15 mouse cellular contexts compared by ENCODE assay signal in the genomic region with DNA sequence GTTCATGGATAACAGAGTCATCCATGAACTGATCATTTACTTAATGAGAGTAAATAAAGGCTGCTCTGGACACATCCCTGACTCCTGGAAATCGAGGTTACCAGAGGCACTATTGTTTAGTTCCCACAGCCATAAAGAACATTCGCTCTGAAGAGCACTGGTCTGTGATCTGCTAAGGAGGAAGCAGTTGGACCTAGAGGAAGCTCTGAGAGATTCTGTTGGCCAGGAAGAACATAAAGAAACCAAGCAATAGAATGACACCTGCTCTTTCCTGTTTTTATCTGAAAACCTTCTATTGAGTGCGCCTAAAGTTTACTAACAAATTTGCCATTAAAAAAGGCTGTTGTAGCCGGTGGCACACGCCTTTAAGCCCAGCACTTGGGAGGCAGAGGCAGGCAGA.
A peak's percentile ranks its signal among the peaks of the same experiment; 100 is the strongest.
DNase-seq lines count a peak whose midpoint lies in the region; ATAC-seq and TF ChIP-seq lines count a peak whose summit lies in the region.
"Had no signal": no experiment of that assay in that cellular context is flagged by ENCODE, and none has a peak within 500 bp of the region (broad histone marks: within the 10 kb centered on the region; RNA-seq: fewer than 3 reads in every experiment).

No protein-coding gene starts in this region.

- H3K36me3 ChIP-seq in thymus, adult 2 months (ENCODE audit: control insufficient read depth, insufficient read depth, low read length): no peaks in the 10 kb centered on the region
- no peaks in the 10 kb centered on the region for H3K36me3 ChIP-seq in ES-Bruce4 (ENCODE audit: control insufficient read depth, insufficient read depth, low read length, poor library complexity, severe bottlenecking)
- H3K36me3 ChIP-seq in stomach, embryonic 16.5 days (ENCODE audit: control insufficient read depth, insufficient read depth, low read length): no peaks in the 10 kb centered on the region
- no peaks in the 10 kb centered on the region for H3K36me3 ChIP-seq in forebrain, embryonic 13.5 days (ENCODE audit: poor library complexity, severe bottlenecking)
- H3K36me3 ChIP-seq: heart, embryonic 15.5 days; midbrain, embryonic 13.5 days; neural tube, embryonic 13.5 days had no signal

- TF ChIP-seq CTCF in thymus, adult 2 months (IDR thresholded peaks at IDR 0.05; ENCODE audit: borderline replicate concordance, control insufficient read depth, extremely low read depth, insufficient read depth, low read length, poor library complexity): no peak
- no peak for TF ChIP-seq CTCF in ES-Bruce4 (IDR thresholded peaks at IDR 0.05; ENCODE audit: low read depth, low read length)

- 3% methylated on average over 5 of the region's 5 CpGs for WGBS in thymus, adult 2 months
- 69% methylated on average over 5 of the region's 5 CpGs for WGBS in stomach, embryonic 16.5 days
- 75% methylated on average over 5 of the region's 5 CpGs for WGBS in forebrain, embryonic 13.5 days

- peak overlapping the region; percentile 97 for H3K27ac ChIP-seq in thymus, adult 2 months (ENCODE audit: control insufficient read depth, insufficient read depth, low read length)
- H3K27ac ChIP-seq in ES-Bruce4 (ENCODE audit: insufficient read depth, low read length): peak overlapping the region; percentile 43; the same call in 1 of the 2 replicates
- H3K27ac ChIP-seq in stomach, embryonic 16.5 days (ENCODE audit: low read length): peak overlapping the region; percentile 56; the same call in 1 of the 2 replicates
- no peak overlapping the region for H3K27ac ChIP-seq in forebrain, embryonic 13.5 days
- H3K27ac ChIP-seq: forebrain, embryonic 12.5 days; heart, embryonic 15.5 days; limb, embryonic 13.5 days; midbrain, embryonic 13.5 days; neural tube, embryonic 13.5 days had no signal

- no peak for TF ChIP-seq EP300 in ES-Bruce4 (IDR thresholded peaks at IDR 0.05; ENCODE audit: insufficient read depth, low read depth, low read length)

- ATAC-seq in inflammation-experienced regulatory T-cells, adult 6 months: peak; percentile 51
- ATAC-seq in stomach, embryonic 16.5 days (ENCODE audit: insufficient read depth, low FRiP score): no peak
- no peak for ATAC-seq in forebrain, embryonic 13.5 days
- ATAC-seq: hindbrain, embryonic 16.5 days; midbrain, embryonic 13.5 days had no signal

- H3K4me3 ChIP-seq in thymus, adult 2 months (ENCODE audit: control insufficient read depth, insufficient read depth, low read length): no peak overlapping the region
- no peak overlapping the region for H3K4me3 ChIP-seq in ES-Bruce4 (ENCODE audit: low read depth, low read length)
- no peak overlapping the region for H3K4me3 ChIP-seq in stomach, embryonic 16.5 days (replicated peaks; ENCODE audit: low read length)
- H3K4me3 ChIP-seq in forebrain, embryonic 13.5 days: no peak overlapping the region
- H3K4me3 ChIP-seq: forebrain, embryonic 12.5 days; heart, embryonic 15.5 days; limb, embryonic 13.5 days; midbrain, embryonic 13.5 days; neural tube, embryonic 13.5 days had no signal

- TF ChIP-seq POLR2A in thymus, adult 2 months (IDR thresholded peaks at IDR 0.05; ENCODE audit: control insufficient read depth, extremely low read depth, insufficient read depth, low read length, poor library complexity): no peak
- no peak for TF ChIP-seq POLR2A in ES-Bruce4 (IDR thresholded peaks at IDR 0.05; ENCODE audit: insufficient read depth, low read length)

- peaks cover 62% of the 10 kb centered on the region for H3K4me1 ChIP-seq in thymus, adult 2 months (replicated peaks; ENCODE audit: control insufficient read depth, insufficient read depth, low read length)
- H3K4me1 ChIP-seq in ES-Bruce4 (ENCODE audit: control insufficient read depth, insufficient read depth, low read length): peaks cover 8% of the 10 kb centered on the region
- H3K4me1 ChIP-seq in stomach, embryonic 16.5 days (ENCODE audit: control insufficient read depth, insufficient read depth, low read length): peaks cover 50% of the 10 kb centered on the region
- H3K4me1 ChIP-seq in forebrain, embryonic 13.5 days: peaks cover 56% of the 10 kb centered on the region

- no peak for DNase-seq in thymus, adult 2 months
- DNase-seq in thymus, postnatal 25 days: no peak
- DNase-seq in right cerebral cortex, postnatal 36 days (ENCODE audit: low spot score in 2 of 2): no peak
- DNase-seq: cerebellum, adult 18-20 months; gastrocnemius, postnatal 25 days had no signal

- no peaks in the 10 kb centered on the region for H3K9me3 ChIP-seq in ES-Bruce4 (replicated peaks; ENCODE audit: control insufficient read depth, insufficient read depth, low read length, poor library complexity, severe bottlenecking)
- no peaks in the 10 kb centered on the region for H3K9me3 ChIP-seq in stomach, embryonic 16.5 days (replicated peaks; ENCODE audit: control insufficient read depth, low read length)
- H3K9me3 ChIP-seq in forebrain, embryonic 13.5 days (replicated peaks): no peaks in the 10 kb centered on the region
- H3K9me3 ChIP-seq: forebrain, embryonic 12.5 days; heart, embryonic 15.5 days; limb, embryonic 13.5 days; midbrain, embryonic 13.5 days; neural tube, embryonic 13.5 days had no signal

- no peaks in the 10 kb centered on the region for H3K27me3 ChIP-seq in thymus, adult 2 months (ENCODE audit: control insufficient read depth, insufficient read depth, low read length)
- H3K27me3 ChIP-seq in ES-Bruce4 (ENCODE audit: control insufficient read depth, insufficient read depth, low read length, poor library complexity, severe bottlenecking): no peaks in the 10 kb centered on the region
- no peaks in the 10 kb centered on the region for H3K27me3 ChIP-seq in stomach, embryonic 16.5 days (ENCODE audit: control insufficient read depth, insufficient read depth, low read length)
- H3K27me3 ChIP-seq in forebrain, embryonic 13.5 days: no peaks in the 10 kb centered on the region
- H3K27me3 ChIP-seq: forebrain, embryonic 12.5 days; heart, embryonic 15.5 days; limb, embryonic 13.5 days; midbrain, embryonic 13.5 days; neural tube, embryonic 13.5 days had no signal

- no peak overlapping the region for H3K9ac ChIP-seq in ES-Bruce4 (ENCODE audit: low read depth, poor library complexity, severe bottlenecking)
- no peak overlapping the region for H3K9ac ChIP-seq in stomach, embryonic 16.5 days (ENCODE audit: low read length)
- no peak overlapping the region for H3K9ac ChIP-seq in forebrain, embryonic 13.5 days
- H3K9ac ChIP-seq: forebrain, embryonic 12.5 days; heart, embryonic 15.5 days; limb, embryonic 13.5 days; midbrain, embryonic 13.5 days; neural tube, embryonic 13.5 days had no signal

- H3K4me2 ChIP-seq in stomach, embryonic 16.5 days (ENCODE audit: low read depth, low read length): no peak overlapping the region
- no peak overlapping the region for H3K4me2 ChIP-seq in forebrain, embryonic 13.5 days
- H3K4me2 ChIP-seq: midbrain, embryonic 13.5 days; neural tube, embryonic 13.5 days had no signal
